Mouse (Mus musculus): ENCODE results near the gene Slc6a2.

Slc6a2 gene

GRCm38 (mm10) chr8:92959779-92960178, at the start of gene Slc6a2:
Gene Slc6a2 (plus strand): TSS chr8:92960079.
- no peak for DNase-seq

GRCm38 (mm10) chr8:92911477-92911876, 48.4 kb upstream of the Slc6a2 start:
- DNase-seq: no peak

GRCm38 (mm10) chr8:92913396-92913795, 46.5 kb upstream of the Slc6a2 start:
- DNase-seq: no peak

- no peak for DNase-seq
These were observed 43.8 kb upstream of the Slc6a2 start for GRCm38 (mm10) chr8:92916082-92916481.

GRCm38 (mm10) chr8:92921768-92922167, 38.1 kb upstream of the Slc6a2 start:
- DNase-seq: no peak

DNA sequence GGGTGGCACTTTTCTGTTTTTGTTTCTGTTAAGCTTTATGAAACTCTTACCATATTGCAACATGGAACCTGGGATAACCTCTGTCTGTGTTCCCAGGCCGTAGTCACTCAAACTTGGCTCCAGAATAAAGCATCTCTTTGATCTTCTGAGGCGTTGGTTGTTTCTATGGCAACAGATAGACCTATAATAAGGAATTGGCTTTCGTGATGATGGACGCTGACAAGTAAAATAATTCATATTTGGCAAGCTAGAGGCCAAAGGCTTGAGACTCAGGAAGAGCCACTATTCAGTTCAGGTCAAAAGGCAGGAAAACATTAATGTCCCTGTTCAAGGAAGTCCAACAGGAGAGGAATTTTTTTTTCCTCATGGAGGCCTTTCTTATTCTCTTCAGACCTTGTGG, 30.9 kb upstream of the Slc6a2 start:
- DNase-seq: no peak

DNA sequence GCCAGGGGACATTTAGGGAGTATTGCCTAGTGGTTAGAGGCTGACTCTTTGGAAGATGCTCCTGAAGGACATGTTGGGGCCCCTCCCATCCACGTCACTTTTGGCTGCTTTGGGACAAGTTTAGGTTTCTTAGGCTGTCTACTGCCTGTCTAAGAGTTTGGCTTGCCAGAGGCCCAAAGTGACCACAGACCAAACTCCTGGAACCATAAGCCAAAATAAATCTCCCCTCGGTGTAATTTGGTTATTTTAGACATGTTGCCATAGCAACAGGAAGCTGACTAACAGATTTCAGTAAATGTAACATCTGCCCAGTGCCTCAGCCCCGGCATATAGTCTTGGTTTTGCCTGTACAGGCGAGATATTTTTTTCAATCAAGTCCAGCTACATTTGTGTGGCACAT, 21.8 kb upstream of the Slc6a2 start:
- no peak for DNase-seq

DNA sequence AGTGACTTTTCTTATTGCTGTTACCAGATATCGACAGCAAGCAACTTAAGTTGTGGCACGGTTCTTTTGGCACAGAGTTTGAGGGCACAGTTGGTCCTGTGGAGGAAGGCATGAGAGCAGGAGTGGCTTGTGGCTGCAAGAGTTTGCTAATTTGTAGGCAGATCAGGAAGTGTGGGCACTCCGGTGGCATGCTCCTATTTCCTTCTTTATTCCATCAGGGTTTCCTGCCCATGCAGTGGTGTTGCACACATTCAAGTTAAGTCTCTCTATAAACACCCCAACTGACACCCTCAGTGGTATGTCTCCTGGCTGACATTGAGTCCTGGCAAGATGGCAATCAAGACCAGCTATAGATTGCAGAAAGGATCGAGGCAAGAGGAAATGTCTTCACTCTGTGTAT, 10.8 kb upstream of the Slc6a2 start:
- DNase-seq: no peak

GRCm38 (mm10) chr8:92950639-92951371, 9.1 kb upstream of the Slc6a2 start:
- no peak for DNase-seq

- no peak for DNase-seq
These were observed 5.8 kb upstream of the Slc6a2 start for GRCm38 (mm10) chr8:92954044-92954443.

DNA sequence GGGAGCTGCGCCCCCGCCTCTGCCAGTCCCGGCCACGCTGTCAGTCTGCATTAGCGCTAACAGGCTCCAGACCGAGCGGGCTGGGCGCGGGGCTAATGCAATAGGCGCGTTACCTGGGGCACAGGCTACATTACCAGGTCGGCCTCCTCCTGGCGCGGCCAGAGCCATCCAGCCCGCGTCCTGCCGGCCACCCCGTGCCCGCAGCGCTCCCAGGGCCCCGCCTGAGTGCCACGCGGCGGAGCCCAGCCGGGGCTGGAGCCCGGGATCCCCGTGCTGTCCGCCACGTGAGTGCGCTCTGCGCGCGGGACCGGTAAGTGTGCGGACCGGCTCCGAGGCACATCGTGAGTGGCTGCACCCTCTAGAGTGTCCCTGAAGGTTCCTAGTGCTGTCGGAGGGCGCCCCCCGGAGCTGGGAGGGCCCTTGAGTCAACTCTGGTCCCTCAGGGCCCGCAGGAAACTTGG, 602 bp downstream of the Slc6a2 start:
- no peak for DNase-seq

GRCm38 (mm10) chr8:92961088-92961487, 1.2 kb downstream of the Slc6a2 start:
- DNase-seq: no peak

GRCm38 (mm10) chr8:92964556-92964955, 4.7 kb downstream of the Slc6a2 start:
- no peak for DNase-seq

DNA sequence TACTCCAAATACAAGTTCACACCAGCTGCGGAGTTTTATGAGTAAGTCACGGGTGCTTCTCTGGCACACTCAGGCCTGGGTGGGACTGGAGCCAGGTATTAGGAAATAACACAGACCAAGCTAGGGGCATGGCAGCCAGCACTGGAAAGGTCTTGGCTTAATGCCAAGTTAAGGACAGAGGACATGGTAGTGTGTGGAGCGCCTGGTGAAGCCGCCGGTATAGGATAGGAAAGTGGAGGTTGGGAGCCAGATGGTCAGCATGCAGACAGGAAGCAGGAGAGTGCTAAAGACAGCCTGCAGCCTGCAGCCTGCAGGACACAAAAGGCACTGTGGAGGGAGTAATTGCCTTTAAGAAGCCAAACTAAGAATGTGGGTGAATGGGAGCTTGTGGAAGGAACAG, 13.1 kb downstream of the Slc6a2 start:
- DNase-seq: no peak

DNA sequence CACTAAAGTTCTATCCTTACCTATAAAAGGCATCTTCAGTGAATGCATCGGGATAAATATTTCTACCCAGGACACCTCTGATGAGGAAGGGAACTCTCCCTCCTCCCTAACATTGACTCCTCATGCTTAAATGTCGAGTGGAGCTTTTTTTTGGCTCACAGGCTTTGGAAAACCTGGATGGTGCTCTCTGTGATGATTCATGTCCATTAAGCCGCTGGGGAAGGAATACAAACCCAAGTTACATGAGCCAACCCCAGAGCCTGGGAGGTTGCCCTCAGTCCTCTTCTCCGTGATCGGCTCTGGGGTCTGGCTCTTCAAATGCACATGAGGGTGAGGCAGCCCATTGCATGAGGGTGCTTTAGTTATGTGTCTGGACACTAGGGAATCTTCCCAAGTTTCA, 16.8 kb downstream of the Slc6a2 start:
- no peak for DNase-seq

- DNase-seq: no peak
These were observed 22.6 kb downstream of the Slc6a2 start for GRCm38 (mm10) chr8:92982491-92982890.

- no peak for DNase-seq
These were observed 24.5 kb downstream of the Slc6a2 start for GRCm38 (mm10) chr8:92984376-92984775.

DNA sequence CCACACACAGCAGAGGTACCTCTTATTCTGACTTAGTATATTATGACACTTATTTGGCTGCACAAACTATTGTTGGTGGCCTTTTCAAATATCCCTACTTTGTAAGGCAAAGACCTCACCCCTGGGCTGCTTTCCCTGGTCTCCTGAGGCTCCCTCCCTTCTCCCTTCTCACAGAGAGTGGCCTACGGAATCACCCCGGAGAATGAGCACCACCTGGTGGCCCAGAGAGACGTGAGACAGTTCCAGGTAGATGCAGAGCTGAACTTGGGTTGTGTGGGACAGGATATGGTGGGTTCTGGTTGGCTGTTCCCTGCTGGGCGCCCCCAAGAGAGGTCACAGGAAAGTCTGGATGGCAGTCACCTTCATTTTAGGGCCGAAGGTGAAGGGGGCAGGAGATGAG, 37.0 kb downstream of the Slc6a2 start:
- no peak for DNase-seq

GRCm38 (mm10) chr8:92998600-92998999, 38.7 kb downstream of the Slc6a2 start:
- DNase-seq: no peak

- DNase-seq: no peak
These were observed 50.4 kb downstream of the Slc6a2 start for GRCm38 (mm10) chr8:93010286-93010685.

GRCm38 (mm10) chr8:93011439-93011838, 51.6 kb downstream of the Slc6a2 start:
- DNase-seq: peak; percentile 39

- DNase-seq: no peak
These were observed 52.3 kb downstream of the Slc6a2 start for GRCm38 (mm10) chr8:93012226-93012625.

GRCm38 (mm10) chr8:93014300-93014699, 54.4 kb downstream of the Slc6a2 start:
- DNase-seq: no peak

DNA sequence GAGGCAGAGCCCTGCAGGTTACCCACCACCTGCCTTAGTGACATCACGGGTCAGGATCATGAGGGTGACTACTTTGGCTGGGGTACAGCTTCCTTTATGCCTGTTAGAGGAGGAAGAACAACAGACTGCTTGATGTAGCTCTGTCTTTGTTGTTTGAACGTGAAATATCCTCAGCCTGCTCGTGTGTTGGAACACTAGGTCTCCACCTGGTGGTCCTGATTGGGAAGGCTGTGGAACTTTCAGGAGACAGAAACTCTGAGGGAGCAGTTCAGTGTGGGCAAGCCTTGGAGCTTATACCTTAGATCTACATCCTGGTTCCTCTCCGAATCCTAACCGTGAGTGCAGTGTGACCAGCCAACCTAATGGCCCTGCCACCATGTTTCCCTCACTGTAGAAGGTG, 61.9 kb downstream of the Slc6a2 start:
- DNase-seq: no peak

DNA sequence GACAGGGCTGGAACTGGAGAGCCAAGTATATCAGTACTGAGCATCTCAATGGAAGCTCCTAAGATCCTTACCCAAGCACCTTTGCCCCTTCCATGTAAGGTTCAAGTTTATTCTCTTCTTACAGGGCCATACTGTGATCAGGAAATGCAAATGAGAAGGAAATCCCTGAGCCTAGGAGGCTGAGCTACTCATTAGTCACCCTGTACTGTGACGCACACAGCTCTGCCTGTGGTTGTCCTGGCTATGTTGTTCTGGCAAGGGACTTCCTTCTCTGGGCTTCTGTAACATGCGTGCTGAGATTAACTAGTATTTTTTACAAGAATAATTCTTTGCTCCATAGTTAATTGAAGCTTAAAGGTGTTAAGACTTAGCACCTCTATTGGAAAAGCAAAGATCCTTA, 70.8 kb downstream of the Slc6a2 start:
- DNase-seq: no peak
